Mouse (Mus musculus) kidney, postnatal 25 days (tissue): ENCODE data around the gene Sptbn4.
"Not testable (repeated sequence)": the region's sequence is repeated elsewhere in the genome, so short reads cannot be mapped to it uniquely, and the experiment has no call there.

Source experiments
- DNase-seq, 2 experiments: peaks; one replicate each; pipeline ENCODE4 v3.0.0; 2021; ENCODE audit warnings: mixed read lengths in 2 of 2

Sptbn4 gene

DNA sequence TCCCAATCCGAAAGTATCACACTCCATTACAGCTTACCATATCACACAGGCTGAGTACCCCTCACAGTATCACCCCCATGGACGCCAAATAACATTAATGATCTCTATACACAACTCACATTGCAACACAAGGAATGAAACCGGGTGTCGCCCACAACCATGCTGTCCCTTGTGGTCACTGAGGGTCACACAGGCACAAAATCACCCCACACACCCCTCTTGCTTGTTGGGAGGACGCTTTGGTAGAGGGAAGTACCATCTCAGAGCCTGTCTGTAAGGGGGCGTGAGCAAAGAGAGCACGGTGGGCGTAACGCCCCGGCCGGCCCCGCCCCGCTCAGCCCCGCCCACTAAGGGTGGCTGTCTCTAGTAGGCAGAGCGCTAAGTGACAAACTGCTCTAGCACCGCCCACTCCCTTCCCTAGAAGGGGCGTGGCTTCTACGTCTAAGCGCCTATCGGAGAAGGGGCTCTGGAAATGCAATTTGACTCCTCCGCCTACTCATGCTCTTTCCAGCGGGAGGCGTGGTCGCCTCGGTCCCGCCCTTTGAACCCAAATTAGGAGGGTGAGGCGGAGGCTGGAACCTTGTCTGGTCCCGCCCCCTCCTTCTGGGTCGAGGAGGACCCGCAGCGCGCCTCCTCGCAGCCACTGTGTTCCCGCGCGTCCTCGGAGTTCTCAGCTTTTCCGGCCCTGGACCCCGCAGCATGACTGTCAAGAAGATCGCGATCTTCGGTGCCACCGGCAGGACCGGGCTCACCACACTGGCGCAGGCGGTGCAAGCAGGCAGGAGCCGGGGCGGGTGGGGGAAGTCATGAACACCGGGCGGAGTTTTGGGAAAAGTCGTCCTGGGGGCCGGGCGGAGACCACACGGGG, at the start of gene Sptbn4, which contains the start of gene Blvrb:
TSS of gene Sptbn4 (minus strand) at position 268 of the 868 bp plus-strand sequence.
TSS of gene Blvrb (plus strand) at position 560 of the 868 bp plus-strand sequence.
- DNase-seq: peak; percentile 98 to 99

GRCm38 (mm10) chr7:27494659-27495367, 47.3 kb upstream of the Sptbn4 start:
- not testable (repeated sequence) for DNase-seq

GRCm38 (mm10) chr7:27493450-27493849, 46.0 kb upstream of the Sptbn4 start:
- DNase-seq: no peak

DNA sequence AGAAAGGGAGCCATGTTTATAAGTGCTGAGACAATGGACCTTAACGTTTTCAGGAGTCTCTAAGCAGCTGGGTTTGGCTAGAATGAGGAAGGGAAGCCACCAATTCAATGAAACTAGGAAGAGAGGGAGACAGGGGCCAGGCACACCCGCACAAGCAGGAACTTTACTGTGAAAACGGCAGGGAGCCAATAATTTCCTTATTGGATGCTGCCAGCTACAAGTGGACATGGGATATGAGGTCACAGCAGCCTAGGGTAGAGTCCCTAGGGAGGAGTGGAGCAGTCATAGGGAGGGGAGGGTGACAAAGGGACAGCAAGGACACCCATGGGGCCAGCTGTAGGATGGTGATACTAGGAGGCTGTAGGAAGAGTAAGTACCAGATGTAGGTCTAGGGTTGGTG, 45.5 kb upstream of the Sptbn4 start:
- no peak for DNase-seq

DNA sequence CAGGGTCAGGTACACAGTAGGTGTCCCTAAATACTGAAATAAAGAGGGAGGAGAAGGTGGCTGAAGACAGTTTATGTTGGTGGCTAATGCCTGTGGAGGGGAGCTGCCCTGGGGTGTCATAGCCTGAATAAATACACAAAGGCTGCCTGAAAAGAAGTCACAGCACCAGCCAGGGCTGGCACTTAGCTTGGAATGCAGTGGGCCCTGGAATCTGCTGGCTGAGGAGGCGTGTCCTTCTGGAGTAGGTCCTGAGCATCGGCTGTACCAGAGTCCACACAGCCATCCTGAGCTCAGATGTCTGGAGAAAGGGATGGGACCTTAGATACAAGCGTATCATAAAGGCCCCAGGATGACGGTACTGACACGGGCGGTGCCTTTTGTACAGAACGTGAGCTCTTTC, 44.4 kb upstream of the Sptbn4 start:
- peak; percentile 39 to 71 for DNase-seq

GRCm38 (mm10) chr7:27490543-27491329, 43.2 kb upstream of the Sptbn4 start:
- peak; percentile 96 to 98 for DNase-seq

DNA sequence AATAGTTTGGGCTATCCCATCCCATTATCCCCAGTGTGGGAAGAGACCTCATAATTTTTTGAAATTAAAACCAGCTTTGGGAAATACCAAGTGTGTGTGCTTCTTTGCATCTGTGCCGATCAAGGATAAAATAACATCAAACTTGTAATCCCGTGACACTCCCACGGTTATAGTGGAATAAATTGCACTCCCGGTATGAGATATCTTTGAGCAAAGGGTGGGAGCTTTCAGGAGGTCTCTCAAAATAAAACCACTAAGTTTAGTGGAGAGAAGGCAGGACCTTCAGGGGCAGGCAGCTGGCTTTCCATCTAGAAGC, 42.7 kb upstream of the Sptbn4 start:
- DNase-seq: no peak

- no peak for DNase-seq
Observed at GRCm38 (mm10) chr7:27489270-27489869, 41.9 kb upstream of the Sptbn4 start.

DNA sequence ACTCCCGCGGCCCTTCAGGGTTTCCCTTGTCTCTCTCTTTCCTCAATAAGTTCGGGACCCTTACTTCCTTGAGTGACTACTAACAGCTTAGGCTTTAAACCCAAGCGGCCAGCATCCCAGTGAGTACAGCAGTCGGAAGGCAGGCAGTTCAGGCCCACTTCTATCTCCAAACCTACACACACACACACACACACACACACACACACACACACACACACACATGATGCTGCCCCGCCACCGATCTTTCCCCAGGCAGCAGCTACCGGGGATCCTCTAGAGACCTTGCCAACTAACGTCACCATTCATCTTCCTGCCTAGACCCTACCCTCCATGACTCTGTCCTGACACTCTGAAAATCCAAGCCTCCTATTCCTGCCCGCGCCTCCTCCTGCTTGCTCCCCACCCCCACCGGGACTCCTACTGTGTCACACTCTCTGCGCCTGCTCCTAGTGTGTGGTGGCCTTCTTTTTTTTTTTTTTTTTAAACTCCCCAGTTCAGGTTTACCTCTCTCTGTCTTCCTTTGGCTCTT, 40.3 kb upstream of the Sptbn4 start:
- DNase-seq: peak; percentile 85 to 88

GRCm38 (mm10) chr7:27486770-27487697, 39.5 kb upstream of the Sptbn4 start, which contains the start of gene Sertad1:
Gene Sertad1 (plus strand): TSS chr7:27486910.
- peak; percentile 100 for DNase-seq

DNA sequence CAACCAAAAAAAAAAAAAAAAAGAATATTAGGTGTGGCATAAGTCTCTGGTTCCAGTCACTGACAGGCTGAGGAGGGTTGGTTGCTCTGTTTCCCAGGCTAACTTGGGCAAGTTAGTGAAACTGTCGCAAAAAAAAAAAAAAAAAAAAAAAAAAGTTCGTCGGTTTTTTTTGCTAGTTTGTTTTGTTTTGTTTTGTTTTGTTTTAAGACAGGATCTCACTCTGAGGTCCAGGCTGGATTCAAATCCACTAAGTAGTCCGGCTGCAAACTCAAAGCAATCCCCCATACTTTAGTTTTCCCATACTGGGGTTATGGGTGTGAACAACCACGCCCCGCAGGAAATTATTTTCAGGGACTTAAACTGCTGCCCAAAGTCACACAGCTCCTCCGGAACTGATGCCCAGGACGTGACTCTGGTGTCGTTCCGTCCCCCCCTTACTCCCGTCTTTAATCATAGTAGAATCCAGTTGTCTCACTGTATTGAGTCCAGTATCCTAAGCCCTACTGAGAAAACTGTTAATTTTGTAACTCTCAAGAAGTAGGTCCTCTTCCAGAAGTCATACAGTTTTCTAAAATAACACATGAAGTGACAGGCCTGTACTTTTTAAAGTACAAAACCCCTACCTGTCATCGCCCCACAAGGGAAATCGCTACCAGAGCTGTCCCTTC, 38.8 kb upstream of the Sptbn4 start:
- peak; percentile 56 to 69 for DNase-seq

GRCm38 (mm10) chr7:27483860-27484259, 36.4 kb upstream of the Sptbn4 start:
- no peak for DNase-seq

GRCm38 (mm10) chr7:27481627-27481969, 34.1 kb upstream of the Sptbn4 start:
- peak; percentile 94 to 98 for DNase-seq

DNA sequence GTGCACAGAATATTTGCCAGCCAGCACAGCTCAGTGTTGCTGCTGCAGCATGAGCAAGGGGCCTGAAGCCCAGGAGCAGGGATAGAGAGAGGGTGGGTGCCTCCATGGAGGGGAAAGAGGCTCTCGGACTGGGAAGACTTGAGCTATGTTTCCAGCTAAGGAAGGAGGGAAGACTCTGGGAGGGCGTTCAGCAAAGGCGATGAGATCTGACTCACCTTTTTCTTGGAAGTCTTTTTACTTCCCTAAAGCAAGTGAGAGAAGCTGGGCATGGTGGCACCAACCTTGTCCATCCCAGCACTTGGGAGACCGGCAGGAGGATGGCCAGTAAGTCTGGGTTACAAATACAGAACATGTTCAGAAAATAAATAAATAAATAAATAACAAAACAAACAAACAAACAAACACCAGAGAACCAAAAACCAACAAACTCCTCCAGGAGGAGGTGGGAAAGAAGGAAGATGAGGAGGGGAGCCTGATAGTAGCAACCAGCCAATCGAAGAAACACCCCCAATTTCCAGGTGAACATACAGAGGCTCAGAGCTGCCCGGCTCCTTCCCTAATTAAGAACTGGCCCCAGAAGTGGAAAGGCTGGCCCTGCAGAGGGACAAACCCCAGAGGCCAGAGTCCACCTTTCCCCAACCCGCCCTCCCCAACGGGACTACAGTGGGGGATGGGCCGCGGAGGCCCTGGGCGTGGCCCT, 33.6 kb upstream of the Sptbn4 start:
- DNase-seq: no peak

DNA sequence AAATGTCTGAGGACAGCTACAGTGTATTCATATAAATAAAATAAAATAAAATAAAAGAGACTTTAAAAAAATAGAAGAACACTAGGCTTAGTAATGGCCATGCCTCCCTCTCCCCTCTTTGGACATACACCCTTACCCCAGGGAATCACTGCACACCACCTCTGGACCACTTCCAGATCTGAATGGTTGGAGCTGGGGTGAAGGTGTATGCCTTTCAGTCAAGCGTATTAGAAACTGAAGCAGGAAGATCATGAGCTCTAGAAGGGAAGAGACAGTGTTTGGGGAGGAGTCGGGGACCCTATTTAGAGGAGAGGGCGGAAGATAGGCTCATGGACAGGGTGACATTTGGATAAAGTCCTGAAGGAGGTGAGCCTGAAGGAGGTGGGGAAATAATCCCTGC, 33.0 kb upstream of the Sptbn4 start:
- DNase-seq: peak in 1 of 2 experiments; percentile 37

- peak; percentile 58 to 81 for DNase-seq
Observed at GRCm38 (mm10) chr7:27479750-27480149, 32.3 kb upstream of the Sptbn4 start.

GRCm38 (mm10) chr7:27478561-27478960, 31.1 kb upstream of the Sptbn4 start:
- DNase-seq: no peak

DNA sequence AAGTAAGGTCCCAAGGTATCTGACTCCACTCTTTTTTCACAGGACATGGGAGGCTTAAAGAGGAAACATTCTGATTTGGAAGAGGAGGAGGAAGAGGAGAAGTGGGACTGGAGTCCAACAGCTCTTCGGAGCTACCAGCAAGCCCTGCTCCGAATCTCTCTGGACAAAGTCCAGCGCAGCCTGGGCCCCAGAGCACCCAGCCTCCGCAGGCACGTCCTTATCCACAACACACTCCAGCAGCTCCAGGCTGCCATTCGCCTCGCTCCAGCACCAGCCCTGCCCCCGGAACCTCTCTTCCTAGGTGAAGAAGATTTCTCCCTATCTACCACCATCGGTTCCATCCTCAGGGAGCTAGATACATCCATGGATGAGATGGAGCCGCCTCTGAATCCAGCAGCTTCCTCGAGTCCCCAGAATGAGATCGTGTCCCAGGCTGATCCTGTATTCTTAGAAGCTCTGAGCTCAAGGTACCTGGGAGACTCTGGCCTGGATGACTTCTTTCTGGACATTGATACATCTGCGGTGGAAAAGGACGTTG, 28.7 kb upstream of the Sptbn4 start:
- peak; percentile 66 to 82 for DNase-seq

- DNase-seq: no peak
Observed at GRCm38 (mm10) chr7:27475596-27475995, 28.1 kb upstream of the Sptbn4 start.

GRCm38 (mm10) chr7:27474490-27474954, 27.0 kb upstream of the Sptbn4 start:
- DNase-seq: peak; percentile 100
